Mouse (Mus musculus) heart, adult 2 months (tissue): ENCODE data around the gene Txnrd1. TPM values are rescaled to one million over a fixed set of nuclear protein-coding genes. Genes with fewer than 3 reads are reported as not detected.

Experiments
- DNase-seq, 2 experiments: peaks; one replicate each; pipeline ENCODE4 v3.0.0; 2021
- H3K27ac ChIP-seq: fragments of 200-600 bp; 2 replicates; pipeline ENCODE4 v1.8.1; 2022
- H3K27me3 ChIP-seq: fragments of 200-500 bp; 2 replicates; pipeline ENCODE4 v1.6.1; 2012; ENCODE audit warnings: mild to moderate bottlenecking, low read length, inconsistent platforms, mixed read lengths; ENCODE audit not compliant: control insufficient read depth, insufficient read depth
- H3K36me3 ChIP-seq: fragments of 200-500 bp; 2 replicates; pipeline ENCODE4 v1.6.1; 2012; ENCODE audit warnings: low read length, inconsistent platforms; ENCODE audit not compliant: control insufficient read depth, insufficient read depth
- H3K4me1 ChIP-seq: fragments of 200-500 bp; 2 replicates; pipeline ENCODE4 v1.6.1; 2011; ENCODE audit warnings: low read length; ENCODE audit not compliant: control insufficient read depth, insufficient read depth
- H3K4me3 ChIP-seq: fragments of 200-600 bp; 2 replicates; pipeline ENCODE4 v1.8.1; 2022
- H3K79me2 ChIP-seq: fragments of 200-500 bp; replicated peaks from 2 replicates; pipeline ENCODE4 v1.6.1; 2012; ENCODE audit warnings: mild to moderate bottlenecking, inconsistent platforms, low read length, moderate library complexity, mixed read lengths; ENCODE audit not compliant: control insufficient read depth, insufficient read depth
- H3K9ac ChIP-seq: fragments of 200-500 bp; 2 replicates; pipeline ENCODE4 v1.6.1; 2012; ENCODE audit warnings: low read depth, mild to moderate bottlenecking, control low read depth, inconsistent platforms, low read length, mixed read lengths
- CTCF ChIP-seq: fragments of 200-600 bp; IDR thresholded peaks from 2 replicates; pipeline ENCODE4 v1.8.1; 2022; ENCODE audit warnings: antibody characterized with exemption, mild to moderate bottlenecking, moderate library complexity
- EP300 ChIP-seq: fragments of 200-500 bp; IDR thresholded peaks from 2 replicates; pipeline ENCODE4 v1.6.1; 2011; ENCODE audit warnings: low read depth, low read length, control low read depth; ENCODE audit not compliant: insufficient read depth
- POLR2A ChIP-seq: fragments of 200-500 bp; IDR thresholded peaks from 2 replicates; pipeline ENCODE4 v1.6.1; 2011; ENCODE audit warnings: mild to moderate bottlenecking, low read depth, low read length, control low read depth; ENCODE audit not compliant: insufficient read depth
- WGBS: fragments of 180-500 bp; shearing (Covaris S2); methylation state at CpG from one replicate; pipeline ENCODE4 v1.1.7; 2018; 5-methylcytosine and 5-hydroxymethylcytosine counted together
- intact Hi-C: fragments of 180-260 bp; cut with DNase I; formaldehyde crosslinking; loops from one replicate; pipeline ENCODE4 v1.15.1; 2025
- polyA plus RNA-seq: library from polyadenylated mRNA; depleted of rRNA; stranded (reverse); fragments of >200 nt; gene quantifications from 2 replicates; pipeline ENCODE4 v1.2.3, GENCODE M21; 2012
- total RNA-seq, 2 experiments: library from RNA; stranded (reverse); gene quantifications; 2 replicates each; pipeline ENCODE4 v1.2.3; 2021

Txnrd1 gene
- total and polyA plus RNA-seq, 3 experiments, result 21.3 to 61.1 (median 56.8) TPM

- no peak overlapping the region for H3K9ac ChIP-seq
- intact Hi-C loops, result no loop called here
- 70% methylated on average over 14 of the region's 14 CpGs for WGBS
- TF ChIP-seq EP300, result no peak
- no peak for TF ChIP-seq CTCF
- no peak for TF ChIP-seq POLR2A
- H3K4me1 ChIP-seq, result no peaks in the 10 kb centered on the region
- H3K27me3 ChIP-seq, result no peaks in the 10 kb centered on the region
- DNase-seq, result no peak
- H3K36me3 ChIP-seq, result no peaks in the 10 kb centered on the region
- H3K4me3 ChIP-seq, result no peak overlapping the region
- no peaks in the 10 kb centered on the region for H3K79me2 ChIP-seq
- no peak overlapping the region for H3K27ac ChIP-seq
These were observed 10.5 kb upstream of the Txnrd1 start for GRCm38 (mm10) chr10:82823108-82823778.

GRCm38 (mm10) chr10:82823779-82824177, 10.0 kb upstream of the Txnrd1 start:
- intact Hi-C loops, result no loop called here
- no peak for TF ChIP-seq CTCF
- no peaks in the 10 kb centered on the region for H3K36me3 ChIP-seq
- no peak overlapping the region for H3K27ac ChIP-seq
- no peaks in the 10 kb centered on the region for H3K4me1 ChIP-seq
- DNase-seq, result no peak
- 60% methylated on average over 5 of the region's 5 CpGs for WGBS
- no peak overlapping the region for H3K9ac ChIP-seq
- no peaks in the 10 kb centered on the region for H3K79me2 ChIP-seq
- H3K27me3 ChIP-seq, result no peaks in the 10 kb centered on the region
- no peak overlapping the region for H3K4me3 ChIP-seq

- Histone ChIP-seq H3K4me1 (no peaks in the 10 kb centered on the region), H3K27me3 (no peaks in the 10 kb centered on the region), H3K9ac (no peak overlapping the region), H3K79me2 (no peaks in the 10 kb centered on the region), H3K36me3 (no peaks in the 10 kb centered on the region), H3K4me3 (no peak overlapping the region), H3K27ac (no peak overlapping the region)
- intact Hi-C loops, result no loop called here
- 34% methylated on average over 10 of the region's 10 CpGs for WGBS
- DNase-seq, result no peak
- no peak for TF ChIP-seq POLR2A
- TF ChIP-seq EP300, result no peak
- TF ChIP-seq CTCF, result no peak
These were observed 9.2 kb upstream of the Txnrd1 start for GRCm38 (mm10) chr10:82824541-82824940.

- TF ChIP-seq EP300 (no peak), POLR2A (no peak), CTCF (no peak)
- DNase-seq, result no peak
- WGBS, result 57% methylated on average over 6 of the region's 6 CpGs
- H3K9ac ChIP-seq, result no peak overlapping the region
- H3K27ac ChIP-seq, result no peak overlapping the region
- no peaks in the 10 kb centered on the region for H3K79me2 ChIP-seq
- H3K4me1 ChIP-seq, result no peaks in the 10 kb centered on the region
- intact Hi-C loops, result no loop called here
- no peaks in the 10 kb centered on the region for H3K36me3 ChIP-seq
- no peaks in the 10 kb centered on the region for H3K27me3 ChIP-seq
- no peak overlapping the region for H3K4me3 ChIP-seq
These were observed 7.2 kb upstream of the Txnrd1 start for GRCm38 (mm10) chr10:82826516-82826915.

GRCm38 (mm10) chr10:82835898-82836297, 2.1 kb downstream of the Txnrd1 start:
- no peaks in the 10 kb centered on the region for H3K79me2 ChIP-seq

GRCm38 (mm10) chr10:82838390-82838789, 4.6 kb downstream of the Txnrd1 start:
- TF ChIP-seq EP300, result no peak
- no peak for TF ChIP-seq CTCF
- no peak for TF ChIP-seq POLR2A
- H3K36me3 ChIP-seq, result no peaks in the 10 kb centered on the region
- no peaks in the 10 kb centered on the region for H3K79me2 ChIP-seq
- no peak overlapping the region for H3K27ac ChIP-seq
- WGBS, result 82% methylated on average over 7 of the region's 7 CpGs
- no peaks in the 10 kb centered on the region for H3K27me3 ChIP-seq
- no peaks in the 10 kb centered on the region for H3K4me1 ChIP-seq
- H3K9ac ChIP-seq, result no peak overlapping the region
- H3K4me3 ChIP-seq, result no peak overlapping the region
- intact Hi-C loops, result no loop called here
- DNase-seq, result no peak

More at GRCm38 (mm10) chr10:82835898-82836297, 2.1 kb downstream of the Txnrd1 start:
- Histone ChIP-seq H3K27me3 (no peaks in the 10 kb centered on the region), H3K36me3 (no peaks in the 10 kb centered on the region), H3K27ac (no peak overlapping the region), H3K4me3 (no peak overlapping the region), H3K4me1 (no peaks in the 10 kb centered on the region), H3K9ac (no peak overlapping the region)
- intact Hi-C loops, result no loop called here
- TF ChIP-seq EP300 (no peak), CTCF (no peak), POLR2A (no peak)
- 86% methylated on average over 3 of the region's 3 CpGs for WGBS
- no peak for DNase-seq
